Mouse (Mus musculus) megakaryocyte, embryonic 14.5 days (primary cell): Measurements from ENCODE around the gene Myf5.

Experiments
- FLI1 ChIP-seq: IDR thresholded peaks from 2 replicates; pipeline ENCODE4 v1.6.1; 2012; ENCODE audit warnings: low read length, inconsistent platforms, mixed read lengths
- GATA1 ChIP-seq: IDR thresholded peaks from 3 replicates; pipeline ENCODE4 v1.6.1; 2012; ENCODE audit warnings: mixed read lengths, low read length, inconsistent platforms, borderline replicate concordance

GRCm38 (mm10) chr10:107492867-107493579 lies 7.1 kb upstream of the Myf5 start:
- no peak for TF ChIP-seq GATA1
- TF ChIP-seq FLI1: no peak
